Mouse (Mus musculus) kidney, embryonic 16.5 days (tissue): ENCODE measurements around the gene Sh2b1. TPM values are rescaled to one million over a fixed set of nuclear protein-coding genes. Genes with fewer than 3 reads are reported as not detected.
A peak's percentile ranks its signal among the peaks of the same experiment; 100 is the strongest.

Experiments
- ATAC-seq: fragments of 200-750 bp; cut with Nextera tagmentation; 2 replicates; pipeline ENCODE4 v1.8.0; 2017; ENCODE audit warnings: moderate TSS enrichment; ENCODE audit not compliant: low FRiP score, low TSS enrichment
- H3K27ac ChIP-seq: fragments of 300-500 bp; sonication (generic); 2 replicates; pipeline ENCODE4 v1.5.1; 2014; ENCODE audit warnings: low read length
- H3K27me3 ChIP-seq: fragments of 300-500 bp; sonication (generic); 2 replicates; pipeline ENCODE4 v1.6.1; 2014; ENCODE audit warnings: low read length, control low read depth, mixed read lengths; ENCODE audit not compliant: insufficient read depth
- H3K36me3 ChIP-seq: fragments of 300-500 bp; sonication (generic); 2 replicates; pipeline ENCODE4 v1.6.1; 2014; ENCODE audit warnings: low read length, control low read depth, mixed read lengths; ENCODE audit not compliant: insufficient read depth
- H3K4me1 ChIP-seq: fragments of 300-500 bp; sonication (generic); 2 replicates; pipeline ENCODE4 v1.6.1; 2014; ENCODE audit warnings: low read length, control low read depth, mixed read lengths; ENCODE audit not compliant: insufficient read depth
- H3K4me2 ChIP-seq: fragments of 300-500 bp; sonication (generic); replicated peaks from 2 replicates; pipeline ENCODE4 v1.6.1; 2014; ENCODE audit warnings: low read depth, low read length
- H3K4me3 ChIP-seq: fragments of 300-500 bp; sonication (generic); 2 replicates; pipeline ENCODE4 v1.5.1; 2014; ENCODE audit warnings: mild to moderate bottlenecking, low read length
- H3K9ac ChIP-seq: fragments of 300-500 bp; sonication (generic); replicated peaks from 2 replicates; pipeline ENCODE4 v1.6.1; 2014; ENCODE audit warnings: low read length
- H3K9me3 ChIP-seq: fragments of 300-500 bp; sonication (generic); 2 replicates; pipeline ENCODE4 v1.6.1; 2016; ENCODE audit warnings: low read length, control low read depth
- WGBS: fragments of 180-500 bp; shearing (Covaris S2); extraction: QIAGEN DNeasy Blood & Tissue Kit; methylation state at CpG from one replicate; pipeline ENCODE4 v1.1.7; 2014; 5-methylcytosine and 5-hydroxymethylcytosine counted together
- polyA plus RNA-seq: library from polyadenylated mRNA; unstranded; fragments of >200 nt; fragmentation: Nextera tagmentation; extraction: Ambion mirVana; gene quantifications from 2 replicates; pipeline ENCODE4 v1.2.1, GENCODE M21; 2015

Gene Sh2b1
- polyA plus RNA-seq, 1 experiment from 2014 or later, result 62.5 TPM

- H3K4me3 ChIP-seq, result no peak overlapping the region
- peaks cover 1% of the 10 kb centered on the region; the same call in 1 of the 2 replicates for H3K36me3 ChIP-seq
- peak overlapping the region; percentile 28; the same call in 1 of the 2 replicates for H3K9ac ChIP-seq
- H3K4me2 ChIP-seq, result no peak overlapping the region
- H3K27ac ChIP-seq, result peak overlapping the region; percentile 2; the same call in 1 of the 2 replicates
- H3K9me3 ChIP-seq, result no peaks in the 10 kb centered on the region
- peak; percentile 44 for ATAC-seq
- WGBS, result 64% methylated on average over 3 of the region's 3 CpGs
- H3K27me3 ChIP-seq, result no peaks in the 10 kb centered on the region
- peaks cover 40% of the 10 kb centered on the region for H3K4me1 ChIP-seq
Observed at GRCm38 (mm10) chr7:126461626-126462025, 13.6 kb downstream of the Sh2b1 start.

GRCm38 (mm10) chr7:126460623-126461399, 14.4 kb downstream of the Sh2b1 start:
- no peak overlapping the region for H3K4me3 ChIP-seq
- no peaks in the 10 kb centered on the region for H3K27me3 ChIP-seq
- no peak overlapping the region for H3K4me2 ChIP-seq
- H3K9me3 ChIP-seq, result no peaks in the 10 kb centered on the region
- WGBS, result 32% methylated on average over 10 of the region's 10 CpGs
- H3K4me1 ChIP-seq, result peaks cover 40% of the 10 kb centered on the region
- H3K9ac ChIP-seq, result no peak overlapping the region
- ATAC-seq, result peak; percentile 50; the same call in 1 of the 2 replicates
- H3K36me3 ChIP-seq, result no peaks in the 10 kb centered on the region
- peak overlapping the region; percentile 45 for H3K27ac ChIP-seq

- Histone ChIP-seq H3K36me3 (no peaks in the 10 kb centered on the region), H3K4me2 (no peak overlapping the region), H3K4me1 (peaks cover 33% of the 10 kb centered on the region), H3K4me3 (no peak overlapping the region), H3K9ac (no peak overlapping the region), H3K27ac (no peak overlapping the region), H3K9me3 (no peaks in the 10 kb centered on the region), H3K27me3 (no peaks in the 10 kb centered on the region)
- WGBS, result 60% methylated on average over 11 of the region's 11 CpGs
- no peak for ATAC-seq
Observed at GRCm38 (mm10) chr7:126458844-126459618, 16.2 kb downstream of the Sh2b1 start.

- WGBS, result 65% methylated on average over 5 of the region's 5 CpGs
- Histone ChIP-seq H3K27me3 (no peaks in the 10 kb centered on the region), H3K9me3 (no peaks in the 10 kb centered on the region), H3K36me3 (no peaks in the 10 kb centered on the region), H3K9ac (no peak overlapping the region), H3K27ac (no peak overlapping the region), H3K4me3 (no peak overlapping the region), H3K4me2 (no peak overlapping the region), H3K4me1 (peaks cover 27% of the 10 kb centered on the region)
- no peak for ATAC-seq
Observed at GRCm38 (mm10) chr7:126458225-126458624, 17.0 kb downstream of the Sh2b1 start.

- H3K36me3 ChIP-seq, result no peaks in the 10 kb centered on the region
- no peak for ATAC-seq
- peaks cover 19% of the 10 kb centered on the region for H3K4me1 ChIP-seq
- no peak overlapping the region for H3K4me2 ChIP-seq
- 93% methylated on average over 17 of the region's 17 CpGs for WGBS
- H3K4me3 ChIP-seq, result no peak overlapping the region
- no peaks in the 10 kb centered on the region for H3K9me3 ChIP-seq
- H3K27ac ChIP-seq, result no peak overlapping the region
- H3K27me3 ChIP-seq, result no peaks in the 10 kb centered on the region
- H3K9ac ChIP-seq, result no peak overlapping the region
Observed at GRCm38 (mm10) chr7:126456382-126457266, 18.6 kb downstream of the Sh2b1 start.

GRCm38 (mm10) chr7:126455242-126455641, 20.0 kb downstream of the Sh2b1 start:
- no peak overlapping the region for H3K27ac ChIP-seq
- peaks cover 7% of the 10 kb centered on the region for H3K4me1 ChIP-seq
- H3K4me2 ChIP-seq, result no peak overlapping the region
- WGBS, result 73% methylated on average over 2 of the region's 2 CpGs
- no peak overlapping the region for H3K4me3 ChIP-seq
- no peaks in the 10 kb centered on the region for H3K36me3 ChIP-seq
- no peaks in the 10 kb centered on the region for H3K27me3 ChIP-seq
- no peaks in the 10 kb centered on the region for H3K9me3 ChIP-seq
- ATAC-seq, result no peak
- H3K9ac ChIP-seq, result no peak overlapping the region

- H3K27ac ChIP-seq, result no peak overlapping the region
- peaks cover 4% of the 10 kb centered on the region for H3K4me1 ChIP-seq
- no peak overlapping the region for H3K4me2 ChIP-seq
- 17% methylated on average over 7 of the region's 7 CpGs for WGBS
- ATAC-seq, result no peak
- no peaks in the 10 kb centered on the region for H3K36me3 ChIP-seq
- no peaks in the 10 kb centered on the region for H3K27me3 ChIP-seq
- H3K9me3 ChIP-seq, result no peaks in the 10 kb centered on the region
- H3K9ac ChIP-seq, result no peak overlapping the region
- H3K4me3 ChIP-seq, result no peak overlapping the region
Observed at GRCm38 (mm10) chr7:126453861-126454260, 21.4 kb downstream of the Sh2b1 start.

- Histone ChIP-seq H3K4me1 (no peaks in the 10 kb centered on the region), H3K27ac (no peak overlapping the region), H3K9ac (no peak overlapping the region), H3K9me3 (no peaks in the 10 kb centered on the region), H3K4me2 (no peak overlapping the region), H3K27me3 (no peaks in the 10 kb centered on the region), H3K36me3 (peaks cover 7% of the 10 kb centered on the region; the same call in 1 of the 2 replicates), H3K4me3 (no peak overlapping the region)
- WGBS, result 86% methylated on average over 3 of the region's 3 CpGs
- no peak for ATAC-seq
Observed at GRCm38 (mm10) chr7:126452244-126452643, 23.0 kb downstream of the Sh2b1 start.

GRCm38 (mm10) chr7:126450641-126451040, 24.6 kb downstream of the Sh2b1 start:
- H3K27me3 ChIP-seq, result no peaks in the 10 kb centered on the region
- ATAC-seq, result no peak
- peaks cover 22% of the 10 kb centered on the region; the same call in 1 of the 2 replicates for H3K36me3 ChIP-seq
- H3K9me3 ChIP-seq, result no peaks in the 10 kb centered on the region
- no peak overlapping the region for H3K27ac ChIP-seq
- WGBS, result 85% methylated on average over 6 of the region's 6 CpGs
- no peak overlapping the region for H3K9ac ChIP-seq
- H3K4me2 ChIP-seq, result no peak overlapping the region
- H3K4me3 ChIP-seq, result no peak overlapping the region
- no peaks in the 10 kb centered on the region for H3K4me1 ChIP-seq
